Mouse (Mus musculus): ENCODE measurements at regions not wholly inside any gene's neighbourhood (a gene's known extent, or its start where the extent isn't known, plus 50 kb on each side); places are given as distances from the start of the nearest gene placed in this dataset.

DNA sequence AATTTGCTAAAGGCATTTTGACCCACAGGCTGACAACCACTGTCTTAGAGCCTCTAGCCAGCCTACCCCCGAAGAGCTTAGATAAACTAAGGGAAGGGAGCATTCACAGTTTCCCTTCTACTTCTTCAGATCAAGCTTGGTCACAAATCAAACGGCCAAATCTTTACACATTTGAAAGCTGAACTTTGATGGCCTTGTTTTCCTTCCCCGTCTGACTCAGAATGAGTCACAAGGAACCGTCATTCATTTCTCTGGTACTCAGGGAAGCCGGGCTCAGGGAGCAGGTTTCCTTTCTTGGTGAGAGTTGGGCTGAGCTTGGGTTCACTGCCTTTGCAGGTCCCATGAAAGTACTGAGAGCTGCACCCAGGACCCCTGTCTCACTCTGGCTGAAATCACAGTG is 418.5 kb upstream of the Gm10131 start:
- DNase-seq (ENCODE audit: low read depth, low spot score): no peak
- no peaks in the 10 kb centered on the region for H3K36me3 ChIP-seq (ENCODE audit: control insufficient read depth, insufficient read depth, low read length, poor library complexity, severe bottlenecking)
- H3K27me3 ChIP-seq (ENCODE audit: control insufficient read depth, insufficient read depth, low read length, poor library complexity, severe bottlenecking): no peaks in the 10 kb centered on the region

DNA sequence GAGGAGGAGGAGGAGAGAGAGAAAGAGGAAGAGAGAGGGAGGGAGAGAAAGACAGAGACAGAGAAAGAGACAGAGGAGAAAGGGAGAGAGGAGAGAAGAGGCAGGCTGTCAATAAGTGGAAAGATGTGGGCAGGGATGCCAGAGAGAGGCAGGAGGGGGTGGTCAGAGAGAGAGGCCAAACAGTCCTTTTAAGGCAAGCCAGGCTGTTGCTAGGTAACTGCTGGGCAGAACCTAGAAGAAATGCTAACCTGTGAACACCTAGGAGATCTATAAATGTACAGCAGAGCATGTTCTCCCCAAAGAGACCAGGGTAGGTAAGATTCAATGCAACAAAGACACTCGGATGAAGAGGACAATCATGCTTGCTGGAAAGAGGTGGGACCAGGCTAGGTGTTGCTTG is 417.9 kb upstream of the Gm10131 start:
- no peak for DNase-seq (ENCODE audit: low read depth, low spot score)
- H3K27me3 ChIP-seq (ENCODE audit: control insufficient read depth, insufficient read depth, low read length, poor library complexity, severe bottlenecking): no peaks in the 10 kb centered on the region

DNA sequence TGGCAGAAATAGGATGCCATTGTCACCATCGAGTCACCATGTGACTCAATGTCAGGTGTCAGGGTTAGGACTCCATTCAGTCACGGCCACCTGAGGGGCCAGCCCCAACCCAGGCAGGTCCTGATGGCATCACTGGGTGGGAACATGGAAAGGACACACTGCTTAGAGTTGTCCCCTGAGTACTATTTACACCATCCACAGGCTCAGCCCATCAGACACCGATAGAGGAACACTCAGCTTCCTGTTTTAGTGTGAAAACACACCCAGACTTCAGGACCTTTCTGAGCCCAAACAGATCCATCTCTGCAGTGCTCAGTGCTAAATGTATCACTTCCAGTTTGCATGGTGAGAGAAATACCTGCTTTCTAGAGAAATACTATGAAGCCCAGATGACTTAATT is 416.7 kb upstream of the Gm10131 start:
- Histone ChIP-seq H3K36me3 (ENCODE audit: control insufficient read depth, insufficient read depth, low read length, poor library complexity, severe bottlenecking) (no peaks in the 10 kb centered on the region), H3K27me3 (ENCODE audit: control insufficient read depth, insufficient read depth, low read length, poor library complexity, severe bottlenecking) (no peaks in the 10 kb centered on the region)
- DNase-seq (ENCODE audit: low read depth, low spot score): no peak

More for the DNA sequence above, 417.9 kb upstream of the Gm10131 start:
- H3K36me3 ChIP-seq (ENCODE audit: control insufficient read depth, insufficient read depth, low read length, poor library complexity, severe bottlenecking): no peaks in the 10 kb centered on the region

DNA sequence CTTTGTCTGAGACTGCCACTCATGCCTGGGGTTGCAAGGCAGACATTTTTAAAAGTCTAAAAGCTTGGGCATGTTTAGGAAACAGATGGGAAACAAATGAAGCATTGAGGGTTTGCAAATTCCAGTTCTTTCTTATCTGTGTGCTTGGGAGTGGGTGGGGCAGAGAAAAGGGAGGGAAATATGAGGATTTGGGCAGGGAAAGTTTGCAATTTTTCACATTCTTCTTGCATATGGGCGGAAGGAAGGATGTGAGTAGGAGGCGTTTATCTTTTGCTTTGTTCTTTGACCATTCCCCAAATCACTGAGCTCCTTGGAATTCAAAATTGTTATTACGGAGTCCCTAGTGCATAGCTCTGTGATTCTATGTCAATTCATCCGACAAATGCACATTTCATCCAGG is 413.7 kb upstream of the Gm10131 start:
- no peaks in the 10 kb centered on the region for H3K27me3 ChIP-seq (ENCODE audit: control insufficient read depth, insufficient read depth, low read length, poor library complexity, severe bottlenecking)
- H3K36me3 ChIP-seq (ENCODE audit: control insufficient read depth, insufficient read depth, low read length, poor library complexity, severe bottlenecking): no peaks in the 10 kb centered on the region
- DNase-seq (ENCODE audit: low read depth, low spot score): no peak

DNA sequence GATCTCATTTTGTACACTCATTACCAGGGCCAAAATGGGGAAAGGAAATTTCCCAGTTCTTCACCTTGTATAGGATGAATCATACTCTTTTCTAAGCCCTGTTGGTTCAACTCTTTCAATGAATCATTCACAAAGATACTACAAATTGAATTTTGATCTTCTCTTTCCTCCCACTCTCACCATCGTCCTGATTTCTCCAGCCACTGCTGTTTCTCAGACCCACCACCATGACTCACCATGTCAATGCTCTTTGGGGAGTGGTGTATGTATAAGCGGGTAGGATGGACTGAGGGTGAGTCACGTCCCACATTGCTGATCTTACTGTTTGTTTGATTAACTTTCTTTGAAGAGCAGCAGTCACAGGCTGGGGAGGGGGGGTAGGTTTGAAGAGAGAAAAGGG is 412.3 kb upstream of the Gm10131 start:
- no peaks in the 10 kb centered on the region for H3K36me3 ChIP-seq (ENCODE audit: control insufficient read depth, insufficient read depth, low read length, poor library complexity, severe bottlenecking)
- no peaks in the 10 kb centered on the region for H3K27me3 ChIP-seq (ENCODE audit: control insufficient read depth, insufficient read depth, low read length, poor library complexity, severe bottlenecking)
- no peak for DNase-seq (ENCODE audit: low read depth, low spot score)

DNA sequence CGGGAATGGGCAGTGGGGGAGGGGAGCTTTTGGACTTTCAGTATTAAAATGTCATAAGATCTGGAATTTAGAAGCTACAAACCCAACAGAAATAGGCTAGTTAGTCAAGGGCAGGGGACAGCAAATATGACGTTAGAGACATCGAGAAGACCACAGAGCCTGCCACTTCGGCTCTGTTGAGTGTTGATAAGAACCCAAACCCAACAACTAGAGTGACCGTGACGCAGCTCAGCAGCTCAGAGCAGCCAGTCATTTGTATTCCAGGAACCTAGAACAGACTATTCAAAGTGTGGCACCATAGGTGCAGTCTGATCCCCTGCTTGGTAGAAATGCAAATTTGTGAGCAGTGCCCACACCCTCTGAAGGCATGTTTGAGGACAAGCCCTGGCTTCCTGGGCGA is 409.8 kb upstream of the Gm10131 start:
- Histone ChIP-seq H3K27me3 (ENCODE audit: control insufficient read depth, insufficient read depth, low read length, poor library complexity, severe bottlenecking) (no peaks in the 10 kb centered on the region), H3K36me3 (ENCODE audit: control insufficient read depth, insufficient read depth, low read length, poor library complexity, severe bottlenecking) (no peaks in the 10 kb centered on the region)
- no peak for DNase-seq (ENCODE audit: low read depth, low spot score)

DNA sequence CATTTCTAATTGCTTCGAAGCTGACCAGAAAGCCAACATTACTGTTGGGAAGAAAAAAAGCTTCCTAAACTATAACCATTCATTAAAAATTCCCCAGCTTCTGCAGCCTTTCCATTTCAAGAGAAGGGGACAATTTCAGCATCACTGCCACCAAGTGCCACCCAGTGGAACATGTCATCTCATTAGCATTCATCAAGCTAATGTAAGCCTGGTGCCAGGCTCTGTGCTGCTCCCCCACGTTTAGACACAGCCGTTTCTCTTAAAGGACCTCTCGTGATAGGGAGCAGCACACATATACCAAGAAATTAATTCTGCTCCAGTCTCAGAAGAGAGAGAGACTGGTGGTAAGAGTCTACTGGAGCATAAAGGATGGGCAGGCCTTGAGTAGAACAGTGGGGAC is 409.1 kb upstream of the Gm10131 start:
- no peaks in the 10 kb centered on the region for H3K27me3 ChIP-seq (ENCODE audit: control insufficient read depth, insufficient read depth, low read length, poor library complexity, severe bottlenecking)
- no peaks in the 10 kb centered on the region for H3K36me3 ChIP-seq (ENCODE audit: control insufficient read depth, insufficient read depth, low read length, poor library complexity, severe bottlenecking)
- no peak for DNase-seq (ENCODE audit: low read depth, low spot score)

DNA sequence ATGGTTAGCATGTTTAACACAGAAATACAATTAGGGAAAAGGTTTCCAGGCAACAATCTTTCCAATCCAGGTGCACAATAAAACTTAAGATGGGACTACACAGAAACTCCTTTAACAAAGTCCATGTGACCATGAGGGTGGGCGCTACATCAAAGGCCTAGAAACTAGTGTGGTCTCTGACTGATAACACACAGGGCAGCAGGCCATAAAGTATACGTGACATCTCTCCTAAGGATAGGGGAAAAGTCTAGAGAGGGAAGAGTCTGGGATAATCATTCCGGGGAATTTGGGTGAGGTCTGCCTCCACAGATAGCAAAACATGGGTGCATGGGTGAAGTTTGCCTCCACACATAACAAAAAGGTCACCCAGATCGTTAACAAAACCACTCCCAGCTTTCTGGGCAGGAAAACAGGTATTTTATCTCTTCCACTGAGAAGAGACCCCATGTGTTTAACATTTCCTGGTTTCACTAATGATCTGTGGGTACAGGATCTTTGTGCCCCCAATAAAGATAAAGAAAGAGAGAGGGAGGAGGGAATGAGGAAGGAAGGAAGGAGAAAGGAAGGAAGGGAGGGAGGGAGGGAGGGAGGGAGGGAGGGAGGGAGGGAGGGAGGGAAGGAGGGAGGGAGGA is 402.0 kb upstream of the Gm10131 start:
- Histone ChIP-seq H3K36me3 (ENCODE audit: control insufficient read depth, insufficient read depth, low read length, poor library complexity, severe bottlenecking) (no peaks in the 10 kb centered on the region), H3K27me3 (ENCODE audit: control insufficient read depth, insufficient read depth, low read length, poor library complexity, severe bottlenecking) (no peaks in the 10 kb centered on the region)
- no peak for DNase-seq (ENCODE audit: low read depth, low spot score)

DNA sequence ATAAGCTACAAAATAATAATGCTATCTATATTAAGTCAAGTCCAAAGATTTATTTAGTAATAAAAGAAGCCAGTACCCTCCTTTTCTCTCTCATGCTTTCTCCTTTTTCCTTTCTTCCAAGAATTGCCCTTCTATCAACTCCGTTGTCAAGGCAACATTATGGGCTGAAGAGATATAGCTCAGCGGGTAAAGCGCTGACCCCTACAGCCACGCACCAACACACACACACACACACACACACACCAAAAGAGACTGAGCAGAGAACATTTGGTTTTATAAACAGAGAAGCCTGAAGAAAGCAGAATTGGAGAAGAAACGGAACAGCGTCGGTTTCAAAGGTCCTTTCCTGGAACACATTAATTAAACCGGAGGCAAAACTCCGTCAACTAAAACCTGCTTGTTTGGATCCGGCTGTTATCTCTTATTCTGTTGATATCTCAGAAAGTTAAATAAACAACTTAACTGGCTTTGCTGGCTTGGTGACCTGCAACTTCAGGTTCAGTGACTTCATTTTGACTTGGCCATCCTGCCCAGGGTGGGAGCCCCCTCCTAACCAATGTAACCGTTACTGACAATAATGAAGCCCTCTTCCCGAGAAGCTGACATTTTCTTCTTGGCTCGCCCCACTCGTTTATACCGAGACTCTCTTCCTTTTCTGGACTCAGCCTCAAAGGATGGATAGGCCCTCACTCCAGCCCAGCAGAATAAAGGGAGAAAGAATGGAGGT is 394.5 kb upstream of the Gm10131 start:
- H3K36me3 ChIP-seq (ENCODE audit: control insufficient read depth, insufficient read depth, low read length, poor library complexity, severe bottlenecking): no peaks in the 10 kb centered on the region
- DNase-seq (ENCODE audit: low read depth, low spot score): no peak
- no peaks in the 10 kb centered on the region for H3K27me3 ChIP-seq (ENCODE audit: control insufficient read depth, insufficient read depth, low read length, poor library complexity, severe bottlenecking)

DNA sequence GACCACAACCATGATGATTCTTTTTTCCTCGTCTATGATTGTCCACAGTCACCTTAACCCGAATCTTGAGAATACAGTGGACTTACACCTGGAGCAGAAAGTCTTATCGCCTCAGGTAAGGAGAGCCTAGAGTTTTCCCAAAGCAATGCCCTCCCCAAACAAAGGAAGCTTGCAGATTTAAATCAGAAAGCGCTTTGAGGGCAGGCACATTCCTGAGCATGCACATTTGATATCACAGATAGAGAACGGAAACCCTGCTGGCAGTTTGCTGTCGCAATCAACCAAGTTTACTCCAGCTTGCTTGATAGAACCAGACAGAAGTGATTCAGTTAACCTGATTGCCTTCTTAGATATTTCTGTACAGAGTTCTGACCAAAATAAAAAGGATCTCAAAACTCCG is 393.6 kb upstream of the Gm10131 start:
- DNase-seq (ENCODE audit: low read depth, low spot score): no peak
- Histone ChIP-seq H3K36me3 (ENCODE audit: control insufficient read depth, insufficient read depth, low read length, poor library complexity, severe bottlenecking) (no peaks in the 10 kb centered on the region), H3K27me3 (ENCODE audit: control insufficient read depth, insufficient read depth, low read length, poor library complexity, severe bottlenecking) (no peaks in the 10 kb centered on the region)

DNA sequence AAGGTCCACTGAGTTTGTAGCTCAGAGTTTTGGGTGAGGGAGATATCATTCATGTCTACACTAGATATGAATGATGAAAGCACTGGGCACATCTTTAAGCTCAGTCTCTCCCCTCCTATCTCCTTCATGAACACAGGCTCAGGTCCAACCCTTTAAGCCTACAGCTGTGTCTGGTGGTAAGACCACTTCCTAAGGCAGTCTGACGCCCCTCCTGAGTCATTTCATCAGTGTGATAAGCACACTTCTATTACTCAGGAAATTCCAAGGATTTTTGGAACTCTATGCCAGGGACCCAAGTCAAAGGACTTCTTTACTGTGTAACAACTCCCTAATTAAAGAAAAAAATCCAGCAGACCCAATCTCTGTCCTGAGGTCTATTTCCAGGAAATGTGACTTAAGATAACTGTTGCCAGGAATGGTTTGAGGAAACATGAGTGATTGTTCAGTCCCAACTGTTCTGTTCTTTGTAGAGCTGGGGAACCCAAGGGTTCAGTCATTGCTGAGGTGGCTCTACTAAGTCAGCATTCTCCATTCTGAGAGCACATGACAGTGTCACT is 391.1 kb upstream of the Gm10131 start:
- Histone ChIP-seq H3K36me3 (ENCODE audit: control insufficient read depth, insufficient read depth, low read length, poor library complexity, severe bottlenecking) (no peaks in the 10 kb centered on the region), H3K27me3 (ENCODE audit: control insufficient read depth, insufficient read depth, low read length, poor library complexity, severe bottlenecking) (no peaks in the 10 kb centered on the region)
- DNase-seq (ENCODE audit: low read depth, low spot score): no peak

DNA sequence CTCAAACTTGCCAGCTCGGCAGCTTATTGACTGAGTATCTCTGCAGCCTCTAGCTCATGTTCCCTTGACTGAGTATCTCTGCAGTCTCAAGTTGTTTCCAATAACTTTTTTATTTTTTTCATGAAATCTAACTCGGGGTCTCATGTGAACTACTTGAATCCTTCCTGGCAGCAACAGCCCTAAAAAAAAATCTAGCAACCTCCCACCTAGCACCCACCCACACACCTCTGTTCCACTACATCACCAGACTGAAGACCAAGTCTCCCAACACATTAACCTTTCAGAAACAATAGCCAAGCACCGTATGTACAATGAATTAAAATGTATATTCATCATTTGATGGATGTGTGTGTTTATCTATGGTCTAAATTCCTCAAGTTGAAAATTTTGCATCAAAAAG is 387.7 kb upstream of the Gm10131 start:
- DNase-seq (ENCODE audit: low read depth, low spot score): no peak
- Histone ChIP-seq H3K27me3 (ENCODE audit: control insufficient read depth, insufficient read depth, low read length, poor library complexity, severe bottlenecking) (no peaks in the 10 kb centered on the region), H3K36me3 (ENCODE audit: control insufficient read depth, insufficient read depth, low read length, poor library complexity, severe bottlenecking) (no peaks in the 10 kb centered on the region)

DNA sequence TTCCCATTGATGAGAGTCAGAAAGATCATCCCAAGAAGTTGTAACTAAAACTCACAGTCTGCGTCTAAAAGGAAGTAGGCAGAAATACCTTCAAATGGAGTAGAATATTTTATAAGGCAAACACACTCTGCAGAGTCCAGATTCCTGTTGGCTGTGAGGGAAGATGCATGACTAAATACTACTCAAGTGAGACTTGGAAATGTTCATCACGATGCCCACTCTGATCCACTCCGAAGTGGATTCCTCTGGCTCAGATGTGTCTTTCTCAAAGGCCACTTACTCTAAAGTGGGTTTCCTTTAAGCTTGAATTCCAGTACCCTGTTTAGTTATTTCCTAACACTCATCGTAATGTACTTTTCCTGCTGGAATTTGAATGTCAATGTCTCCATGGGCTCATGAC is 385.2 kb upstream of the Gm10131 start:
- Histone ChIP-seq H3K36me3 (ENCODE audit: control insufficient read depth, insufficient read depth, low read length, poor library complexity, severe bottlenecking) (no peaks in the 10 kb centered on the region), H3K27me3 (ENCODE audit: control insufficient read depth, insufficient read depth, low read length, poor library complexity, severe bottlenecking) (no peaks in the 10 kb centered on the region)
- DNase-seq (ENCODE audit: low read depth, low spot score): no peak

DNA sequence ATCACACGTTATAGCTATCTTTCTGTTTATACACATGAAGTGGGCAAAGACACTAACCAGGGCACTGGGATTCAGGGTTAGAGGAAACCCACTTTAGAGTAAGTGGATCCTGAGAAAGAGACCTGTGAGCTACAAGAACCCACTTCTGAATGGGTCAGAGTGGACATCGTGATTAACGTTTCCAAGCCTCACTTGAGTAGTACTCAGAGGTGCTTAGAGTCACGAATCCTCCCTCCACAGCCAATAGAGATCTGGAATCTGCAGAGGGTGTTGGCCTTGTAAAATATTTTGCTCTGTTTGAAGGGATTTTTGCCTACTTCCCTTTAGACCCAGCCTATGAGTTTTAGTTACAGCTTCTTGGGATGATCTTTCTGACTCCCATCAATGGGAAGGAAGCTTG is 384.4 kb upstream of the Gm10131 start:
- DNase-seq (ENCODE audit: low read depth, low spot score): no peak
- no peaks in the 10 kb centered on the region for H3K27me3 ChIP-seq (ENCODE audit: control insufficient read depth, insufficient read depth, low read length, poor library complexity, severe bottlenecking)
- no peaks in the 10 kb centered on the region for H3K36me3 ChIP-seq (ENCODE audit: control insufficient read depth, insufficient read depth, low read length, poor library complexity, severe bottlenecking)

DNA sequence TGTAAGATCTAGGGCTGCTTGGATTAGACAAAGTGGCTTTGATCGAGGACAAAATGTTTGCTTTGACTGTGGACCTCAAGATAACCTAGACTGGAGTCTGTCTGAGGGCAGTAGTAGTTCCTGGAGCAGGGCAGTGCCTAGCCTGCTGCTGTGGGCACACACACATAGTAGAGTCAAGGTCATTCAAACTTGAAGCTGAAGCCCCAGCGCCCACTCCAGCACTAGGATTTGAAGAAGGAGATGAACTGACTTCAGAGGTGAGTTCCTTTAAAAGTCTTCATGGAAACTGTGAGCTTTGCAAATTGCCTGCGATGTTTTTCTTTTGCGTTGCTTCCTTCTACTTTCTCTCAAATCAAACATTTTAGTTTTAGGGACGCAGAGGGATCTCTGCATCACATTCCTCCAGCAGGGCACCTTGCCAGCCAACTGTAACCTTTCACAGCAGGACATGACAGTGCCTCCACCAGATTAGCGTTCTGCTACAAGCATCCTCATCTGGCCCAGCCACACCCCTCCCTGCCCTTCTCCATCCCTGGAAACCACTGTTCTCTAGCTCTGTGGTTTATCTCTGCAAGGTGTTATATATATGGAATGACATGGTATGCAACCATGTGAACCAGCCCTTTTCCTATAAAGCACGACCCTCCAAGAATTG is 377.3 kb upstream of the Gm10131 start:
- Histone ChIP-seq H3K27me3 (ENCODE audit: control insufficient read depth, insufficient read depth, low read length, poor library complexity, severe bottlenecking) (no peaks in the 10 kb centered on the region; the same call in 1 of the 2 replicates), H3K36me3 (ENCODE audit: control insufficient read depth, insufficient read depth, low read length, poor library complexity, severe bottlenecking) (no peaks in the 10 kb centered on the region)
- DNase-seq (ENCODE audit: low read depth, low spot score): no peak

Data from splenic B cell, adult 2 months (primary cell).